Mouse (Mus musculus) liver, embryonic 14.5 days (tissue): ENCODE measurements at regions not wholly inside any gene's neighbourhood (a gene's known extent, or its start where the extent isn't known, plus 50 kb on each side); places are given as distances from the start of the nearest gene placed in this dataset.

ENCODE experiments used
- CTCF ChIP-seq: IDR thresholded peaks from 2 replicates; pipeline ENCODE4 v1.5.1; 2016; ENCODE audit warnings: antibody characterized with exemption, low read depth, control low read depth
- EP300 ChIP-seq: IDR thresholded peaks from 2 replicates; pipeline ENCODE4 v1.6.1; 2016; ENCODE audit warnings: antibody characterized with exemption, low read depth

DNA sequence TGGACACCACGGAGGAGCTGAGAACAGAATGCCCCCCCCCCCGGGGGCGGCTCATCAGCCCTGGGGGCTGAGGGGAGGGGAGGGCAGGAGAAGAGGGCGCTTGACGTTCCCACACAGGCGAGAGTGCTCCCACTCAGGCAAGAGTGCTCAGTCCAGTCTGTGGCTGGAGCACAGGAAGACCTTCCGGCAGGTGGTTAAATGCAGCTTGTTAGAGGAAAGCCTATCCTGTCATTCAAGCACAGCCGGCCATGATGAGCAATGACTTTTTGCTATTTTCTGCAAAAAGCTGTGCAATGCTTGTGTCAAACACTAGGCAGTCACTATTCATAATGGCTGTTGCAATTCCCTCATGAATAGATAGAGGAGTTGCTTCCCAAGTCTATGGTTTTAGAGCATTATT, 1149.1 kb downstream of the 4930447A16Rik start:
- TF ChIP-seq CTCF = no peak
- no peak for TF ChIP-seq EP300
